Mouse (Mus musculus) neural tube, embryonic 14.5 days (tissue): ENCODE results near the gene Nrxn3. TPM values are rescaled to one million over a fixed set of nuclear protein-coding genes. Genes with fewer than 3 reads are reported as not detected.
A peak's percentile ranks its signal among the peaks of the same experiment; 100 is the strongest.

Experiments
- ATAC-seq: fragments of 200-750 bp; cut with Nextera tagmentation; 2 replicates; pipeline ENCODE4 v1.8.0; 2017; ENCODE audit warnings: low read depth, mild to moderate bottlenecking, moderate TSS enrichment, moderate library complexity
- H3K27ac ChIP-seq: fragments of 300-500 bp; sonication (generic); 2 replicates; pipeline ENCODE4 v1.5.1; 2014; ENCODE audit warnings: low read depth, mild to moderate bottlenecking, control low read depth, low read length, moderate library complexity, mixed read lengths
- H3K27me3 ChIP-seq: fragments of 300-500 bp; sonication (generic); 2 replicates; pipeline ENCODE4 v1.6.1; 2014; ENCODE audit warnings: low read length; ENCODE audit not compliant: control insufficient read depth, insufficient read depth
- H3K36me3 ChIP-seq: fragments of 300-500 bp; sonication (generic); 2 replicates; pipeline ENCODE4 v1.6.1; 2014; ENCODE audit warnings: low read length, mixed read lengths; ENCODE audit not compliant: control insufficient read depth, insufficient read depth
- H3K4me1 ChIP-seq: fragments of 300-500 bp; sonication (generic); 2 replicates; pipeline ENCODE4 v1.6.1; 2014; ENCODE audit warnings: low read length; ENCODE audit not compliant: control insufficient read depth, insufficient read depth
- H3K4me2 ChIP-seq: fragments of 300-500 bp; sonication (generic); 2 replicates; pipeline ENCODE4 v1.6.1; 2014; ENCODE audit warnings: mild to moderate bottlenecking, low read depth, low read length, control low read depth
- H3K4me3 ChIP-seq: fragments of 300-500 bp; sonication (generic); 2 replicates; pipeline ENCODE4 v1.5.1; 2014; ENCODE audit warnings: low read depth, low read length, control low read depth, mixed read lengths
- H3K9ac ChIP-seq: fragments of 300-500 bp; sonication (generic); replicated peaks from 2 replicates; pipeline ENCODE4 v1.6.1; 2014; ENCODE audit warnings: low read depth, mild to moderate bottlenecking, control low read depth, low read length, mixed read lengths
- H3K9me3 ChIP-seq: fragments of 300-500 bp; sonication (generic); 2 replicates; pipeline ENCODE4 v1.6.1; 2016; ENCODE audit warnings: low read length; ENCODE audit not compliant: control insufficient read depth
- WGBS: fragments of 180-500 bp; shearing (Covaris S2); extraction: QIAGEN DNeasy Blood & Tissue Kit; methylation state at CpG from one replicate; pipeline ENCODE4 v1.1.7; 2014; 5-methylcytosine and 5-hydroxymethylcytosine counted together
- polyA plus RNA-seq: library from polyadenylated mRNA; unstranded; fragments of >200 nt; fragmentation: Nextera tagmentation; extraction: Ambion mirVana; gene quantifications from 2 replicates; pipeline ENCODE4 v1.2.1, GENCODE M21; 2014

Gene Nrxn3
- polyA plus RNA-seq, 1 experiment from 2014 or later = 159 TPM

DNA sequence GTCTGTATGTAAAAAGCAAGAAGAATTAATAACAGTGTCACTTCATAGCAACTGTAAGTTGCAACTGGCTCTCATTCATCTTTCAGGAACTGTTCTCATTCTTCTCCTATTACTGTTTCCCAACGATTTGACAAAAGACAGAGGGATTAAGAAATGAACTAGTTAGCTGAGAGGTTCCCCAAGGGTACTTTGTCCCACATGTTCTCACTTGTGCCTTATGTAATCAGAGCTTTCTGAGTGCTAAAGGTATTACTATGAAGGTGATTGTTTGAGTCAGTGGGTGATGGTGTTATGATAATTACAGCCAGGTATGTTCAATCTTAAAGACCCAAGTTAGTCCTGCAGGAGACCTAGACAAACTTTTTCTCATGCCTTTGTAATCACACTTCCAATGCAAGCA, 918.8 kb downstream of the Nrxn3 start:
- Histone ChIP-seq H3K27ac (no peak overlapping the region), H3K9me3 (no peaks in the 10 kb centered on the region), H3K9ac (no peak overlapping the region), H3K4me2 (no peak overlapping the region), H3K36me3 (no peaks in the 10 kb centered on the region), H3K4me3 (no peak overlapping the region), H3K27me3 (no peaks in the 10 kb centered on the region), H3K4me1 (no peaks in the 10 kb centered on the region)
- 46% methylated on average over 1 of the region's 1 CpGs for WGBS
- no peak for ATAC-seq

GRCm38 (mm10) chr12:89653211-89653610, 930.5 kb downstream of the Nrxn3 start:
- Histone ChIP-seq H3K4me3 (no peak overlapping the region), H3K27ac (no peak overlapping the region), H3K9me3 (no peaks in the 10 kb centered on the region), H3K36me3 (no peaks in the 10 kb centered on the region), H3K9ac (no peak overlapping the region), H3K4me1 (no peaks in the 10 kb centered on the region), H3K27me3 (no peaks in the 10 kb centered on the region), H3K4me2 (no peak overlapping the region)
- no peak for ATAC-seq
- WGBS = 83% methylated on average over 2 of the region's 2 CpGs

DNA sequence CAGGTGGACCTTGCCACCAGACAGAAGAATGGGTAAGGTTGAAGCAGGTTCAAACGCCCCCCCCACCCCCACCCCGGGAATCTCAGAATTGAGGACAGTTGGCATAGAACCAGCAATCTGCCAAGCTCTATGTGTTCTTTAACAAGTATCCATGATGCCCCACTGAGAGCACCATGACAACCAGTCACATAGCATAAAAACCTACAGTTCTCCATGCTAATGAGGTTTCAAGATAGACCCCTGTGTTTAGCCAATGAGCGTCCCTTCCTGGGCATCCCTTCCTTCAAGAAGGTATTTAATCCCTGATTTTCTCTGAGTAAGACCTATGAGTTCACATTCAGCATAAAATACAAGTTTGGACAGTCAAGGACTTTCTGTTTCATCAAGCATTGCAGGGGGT, 938.5 kb downstream of the Nrxn3 start:
- Histone ChIP-seq H3K27me3 (no peaks in the 10 kb centered on the region), H3K9ac (no peak overlapping the region), H3K4me2 (no peak overlapping the region), H3K36me3 (no peaks in the 10 kb centered on the region), H3K4me3 (no peak overlapping the region), H3K27ac (no peak overlapping the region), H3K9me3 (no peaks in the 10 kb centered on the region), H3K4me1 (no peaks in the 10 kb centered on the region)
- peak; percentile 74; the same call in 1 of the 2 replicates for ATAC-seq
- 39% methylated on average over 3 of the region's 3 CpGs for WGBS

DNA sequence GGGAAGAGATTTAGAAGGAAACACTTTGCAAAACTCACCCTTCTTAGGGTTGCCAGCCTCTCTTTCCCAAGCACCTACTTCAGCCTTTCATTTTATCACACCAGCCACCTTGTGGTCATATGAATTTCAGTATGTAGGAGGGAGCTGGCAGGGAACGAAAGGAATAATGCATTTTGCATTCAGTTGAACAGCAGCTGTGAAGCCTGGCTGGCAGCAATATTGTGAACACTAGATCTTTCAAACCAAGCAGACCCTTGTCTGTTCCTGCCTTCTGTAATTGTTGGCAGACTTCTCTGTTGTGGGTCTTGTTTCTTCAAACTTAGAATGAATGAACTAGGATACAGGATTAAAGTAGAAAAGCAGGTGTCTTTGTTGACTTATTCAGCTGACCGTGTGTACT, 946.2 kb downstream of the Nrxn3 start:
- Histone ChIP-seq H3K9ac (no peak overlapping the region), H3K4me1 (no peaks in the 10 kb centered on the region), H3K4me3 (no peak overlapping the region), H3K27ac (no peak overlapping the region), H3K4me2 (no peak overlapping the region), H3K27me3 (no peaks in the 10 kb centered on the region), H3K36me3 (no peaks in the 10 kb centered on the region), H3K9me3 (no peaks in the 10 kb centered on the region)
- no peak for ATAC-seq
- 68% methylated on average over 2 of the region's 2 CpGs for WGBS

DNA sequence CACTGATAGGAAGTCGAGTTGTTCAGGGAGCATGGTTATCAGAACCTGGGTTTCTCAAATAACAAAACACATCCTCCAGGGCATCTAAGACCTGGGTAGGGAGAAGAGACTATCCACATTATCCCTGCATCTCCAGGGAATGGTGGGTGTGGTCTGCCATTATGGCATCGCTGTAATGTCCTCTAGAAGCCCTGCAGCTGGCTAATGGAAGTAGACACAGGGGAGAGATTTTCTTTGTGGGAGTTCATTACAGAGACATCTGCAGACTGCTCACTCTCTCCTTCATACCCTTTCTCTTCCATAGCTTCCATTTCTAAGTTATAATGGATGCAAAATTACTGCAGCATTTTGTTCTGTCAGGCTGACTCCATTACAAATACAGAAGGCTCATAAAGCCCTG, 950.1 kb downstream of the Nrxn3 start:
- H3K27ac ChIP-seq = no peak overlapping the region
- no peaks in the 10 kb centered on the region for H3K9me3 ChIP-seq
- no peaks in the 10 kb centered on the region for H3K36me3 ChIP-seq
- no peak overlapping the region for H3K9ac ChIP-seq
- H3K27me3 ChIP-seq = no peaks in the 10 kb centered on the region
- no peak overlapping the region for H3K4me3 ChIP-seq
- H3K4me2 ChIP-seq = no peak overlapping the region
- 51% methylated on average over 2 of the region's 2 CpGs for WGBS
- peak; percentile 78 for ATAC-seq
- no peaks in the 10 kb centered on the region for H3K4me1 ChIP-seq

GRCm38 (mm10) chr12:89685633-89686032, 963.0 kb downstream of the Nrxn3 start:
- H3K4me2 ChIP-seq = no peak overlapping the region
- H3K9ac ChIP-seq = no peak overlapping the region
- 74% methylated on average over 2 of the region's 2 CpGs for WGBS
- no peaks in the 10 kb centered on the region for H3K9me3 ChIP-seq
- H3K4me3 ChIP-seq = no peak overlapping the region
- no peaks in the 10 kb centered on the region for H3K27me3 ChIP-seq
- no peaks in the 10 kb centered on the region for H3K36me3 ChIP-seq
- no peak for ATAC-seq
- no peaks in the 10 kb centered on the region for H3K4me1 ChIP-seq
- H3K27ac ChIP-seq = no peak overlapping the region

DNA sequence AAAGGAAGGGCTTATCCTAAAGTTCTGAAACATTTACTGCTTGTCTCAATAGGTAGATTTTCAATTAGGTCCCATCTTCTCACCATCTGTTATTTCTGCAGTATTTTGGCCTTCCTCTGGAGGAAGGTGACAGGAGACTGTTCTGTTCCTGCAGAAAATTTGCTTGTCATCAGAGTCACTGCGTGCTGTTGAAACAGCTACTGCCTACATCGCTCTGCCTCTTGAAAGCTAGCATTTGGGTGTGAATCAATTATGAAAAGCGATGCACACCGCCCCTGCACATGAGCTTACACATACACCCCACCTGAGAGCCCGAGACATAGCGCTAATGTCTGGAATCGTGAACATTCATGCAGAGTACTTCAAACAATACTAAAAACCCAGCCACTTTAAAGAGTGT, 966.4 kb downstream of the Nrxn3 start:
- Histone ChIP-seq H3K27ac (no peak overlapping the region), H3K9ac (no peak overlapping the region), H3K36me3 (no peaks in the 10 kb centered on the region), H3K4me2 (no peak overlapping the region), H3K4me3 (no peak overlapping the region), H3K4me1 (no peaks in the 10 kb centered on the region), H3K27me3 (no peaks in the 10 kb centered on the region), H3K9me3 (no peaks in the 10 kb centered on the region)
- WGBS = 91% methylated on average over 7 of the region's 7 CpGs
- no peak for ATAC-seq

DNA sequence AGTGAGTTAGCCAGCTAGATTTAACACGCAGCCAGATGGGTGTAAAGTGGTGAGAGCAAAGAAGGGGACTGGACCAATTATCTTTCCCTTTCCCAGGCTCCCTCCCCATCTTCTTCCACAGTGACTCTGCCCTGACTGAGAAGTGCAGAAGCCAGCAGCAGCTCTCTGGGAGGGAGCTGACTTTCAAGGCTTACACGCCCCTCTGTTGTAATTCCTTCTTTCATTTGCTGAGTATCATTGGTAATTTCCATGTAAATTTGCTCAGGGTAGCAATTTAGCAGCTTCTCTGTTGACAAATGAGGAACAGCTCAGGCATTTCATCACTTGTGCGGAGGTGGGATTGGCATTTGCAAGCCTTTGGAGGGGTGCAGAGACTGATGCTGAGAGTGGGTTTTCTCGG, 976.8 kb downstream of the Nrxn3 start:
- H3K4me1 ChIP-seq = peaks cover 6% of the 10 kb centered on the region; the same call in 1 of the 2 replicates
- no peak overlapping the region for H3K27ac ChIP-seq
- peak; percentile 34; the same call in 1 of the 2 replicates for ATAC-seq
- H3K27me3 ChIP-seq = no peaks in the 10 kb centered on the region
- 3% methylated on average over 4 of the region's 4 CpGs for WGBS
- no peak overlapping the region for H3K4me3 ChIP-seq
- no peak overlapping the region for H3K9ac ChIP-seq
- no peak overlapping the region for H3K4me2 ChIP-seq
- H3K9me3 ChIP-seq = no peaks in the 10 kb centered on the region
- no peaks in the 10 kb centered on the region for H3K36me3 ChIP-seq

- Histone ChIP-seq H3K36me3 (no peaks in the 10 kb centered on the region), H3K4me2 (no peak overlapping the region), H3K4me3 (no peak overlapping the region), H3K9ac (no peak overlapping the region), H3K4me1 (peaks cover 6% of the 10 kb centered on the region; the same call in 1 of the 2 replicates), H3K9me3 (no peaks in the 10 kb centered on the region), H3K27me3 (no peaks in the 10 kb centered on the region), H3K27ac (no peak overlapping the region)
- no peak for ATAC-seq
- WGBS = 56% methylated on average over 3 of the region's 3 CpGs
Measured at GRCm38 (mm10) chr12:89700937-89701458, 978.3 kb downstream of the Nrxn3 start.
